Mouse (Mus musculus) hindbrain, embryonic 14.5 days (tissue): Measurements from ENCODE around the gene Arpc1b. TPM values are rescaled to one million over a fixed set of nuclear protein-coding genes. Genes with fewer than 3 reads are reported as not detected.
A peak's percentile ranks its signal among the peaks of the same experiment; 100 is the strongest.
"Not testable (repeated sequence)": the region's sequence is repeated elsewhere in the genome, so short reads cannot be mapped to it uniquely, and the experiment has no call there.

Experiments
- ATAC-seq: fragments of 200-750 bp; cut with Nextera tagmentation; 2 replicates; pipeline ENCODE4 v1.8.0; 2017; ENCODE audit warnings: moderate number of reproducible peaks, mild to moderate bottlenecking, moderate TSS enrichment, moderate library complexity; ENCODE audit not compliant: low FRiP score
- DNase-seq: peaks from one replicate; pipeline ENCODE4 v3.0.0-alpha.2; 2015; ENCODE audit warnings: low spot score
- H3K27ac ChIP-seq: fragments of 300-500 bp; sonication (generic); 2 replicates; pipeline ENCODE4 v1.5.1; 2014; ENCODE audit warnings: mild to moderate bottlenecking, moderate library complexity
- H3K27me3 ChIP-seq: fragments of 300-500 bp; sonication (generic); 2 replicates; pipeline ENCODE4 v1.6.1; 2014; ENCODE audit warnings: mild to moderate bottlenecking, low read length, mixed read lengths; ENCODE audit not compliant: control insufficient read depth, insufficient read depth
- H3K36me3 ChIP-seq: fragments of 300-500 bp; sonication (generic); replicated peaks from 2 replicates; pipeline ENCODE4 v1.6.1; 2014; ENCODE audit not compliant: control insufficient read depth, insufficient read depth
- H3K4me1 ChIP-seq: fragments of 300-500 bp; sonication (generic); replicated peaks from 2 replicates; pipeline ENCODE4 v1.6.1; 2014; ENCODE audit warnings: antibody characterized with exemption, low read length, mixed read lengths; ENCODE audit not compliant: control insufficient read depth, insufficient read depth
- H3K4me2 ChIP-seq: fragments of 300-500 bp; sonication (generic); replicated peaks from 2 replicates; pipeline ENCODE4 v1.6.1; 2014; ENCODE audit warnings: mild to moderate bottlenecking, moderate library complexity
- H3K4me3 ChIP-seq: fragments of 300-500 bp; sonication (generic); replicated peaks from 2 replicates; pipeline ENCODE4 v1.5.1; 2014; ENCODE audit warnings: mild to moderate bottlenecking, low read length
- H3K9ac ChIP-seq: fragments of 300-500 bp; sonication (generic); 2 replicates; pipeline ENCODE4 v1.6.1; 2014
- H3K9me3 ChIP-seq: fragments of 300-500 bp; sonication (generic); 2 replicates; pipeline ENCODE4 v1.6.1; 2016; ENCODE audit warnings: low read length; ENCODE audit not compliant: control insufficient read depth
- WGBS: fragments of 180-500 bp; shearing (Covaris S2); extraction: QIAGEN DNeasy Blood & Tissue Kit; methylation state at CpG from one replicate; pipeline ENCODE4 v1.1.7; 2014; 5-methylcytosine and 5-hydroxymethylcytosine counted together
- polyA plus RNA-seq: library from polyadenylated mRNA; unstranded; fragments of >200 nt; fragmentation: Nextera tagmentation; extraction: Ambion mirVana; gene quantifications from 2 replicates; pipeline ENCODE4 v1.2.1, GENCODE M21; 2014

The Arpc1b gene
- polyA plus RNA-seq: 44.2 and 51.8 TPM in 2 replicates

- ATAC-seq (peak; percentile 18), DNase-seq (peak; percentile 42)
- H3K27me3 ChIP-seq: peaks cover 20% of the 10 kb centered on the region
- H3K9ac ChIP-seq: peak within 1 kb of the TSS; percentile 51
- 2% methylated on average over 32 of the region's 53 CpGs for WGBS
- no peak within 1 kb of the TSS for H3K27ac ChIP-seq
- peak within 1 kb of the TSS; percentile 45 for H3K4me2 ChIP-seq
- no peaks in the 10 kb centered on the region; the same call in 1 of the 2 replicates for H3K4me1 ChIP-seq
- H3K36me3 ChIP-seq: peaks cover 25% of the 10 kb centered on the region
- H3K4me3 ChIP-seq: peak within 1 kb of the TSS; percentile 38
- no peaks in the 10 kb centered on the region for H3K9me3 ChIP-seq
Observed at GRCm38 (mm10) chr5:145114071-145114605, at the start of gene Arpc1b. TSS of gene Arpc1b (plus strand) at chr5:145114215.

DNA sequence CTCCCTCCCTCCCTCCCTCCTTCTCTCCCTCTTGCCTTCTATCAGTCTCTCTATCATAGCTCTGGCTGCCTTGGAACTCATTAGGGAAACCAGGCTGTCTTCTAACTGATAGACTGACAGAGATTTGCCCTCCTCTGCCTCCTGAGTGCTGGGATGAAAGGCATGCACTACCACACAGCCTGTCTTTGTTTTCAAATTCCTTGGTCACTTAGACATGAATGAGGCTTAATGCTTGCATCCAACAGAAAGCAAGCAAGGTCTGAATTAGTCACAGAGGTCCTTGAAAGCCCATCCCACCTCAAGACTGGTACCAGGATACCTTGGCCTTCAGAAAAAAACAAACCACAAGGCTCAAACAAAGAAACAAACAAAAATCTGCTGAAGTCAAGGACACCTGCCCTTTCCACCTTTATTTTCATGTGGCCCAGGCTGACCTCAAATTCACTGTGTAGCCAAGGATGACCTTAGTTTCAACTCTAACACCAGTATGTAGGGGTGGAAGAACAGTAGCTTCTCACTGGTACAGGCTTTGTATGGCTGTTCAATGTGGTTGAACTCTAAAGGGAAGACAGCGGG lies 49.2 kb upstream of the Arpc1b start:
- DNase-seq: no peak
- no peaks in the 10 kb centered on the region for H3K4me1 ChIP-seq
- 86% methylated on average over 1 of the region's 1 CpGs for WGBS
- H3K36me3 ChIP-seq: no peaks in the 10 kb centered on the region
- ATAC-seq: no peak
- no peak overlapping the region for H3K4me2 ChIP-seq
- no peak overlapping the region for H3K27ac ChIP-seq
- no peak overlapping the region for H3K4me3 ChIP-seq
- no peaks in the 10 kb centered on the region for H3K27me3 ChIP-seq
- no peaks in the 10 kb centered on the region for H3K9me3 ChIP-seq
- H3K9ac ChIP-seq: no peak overlapping the region

DNA sequence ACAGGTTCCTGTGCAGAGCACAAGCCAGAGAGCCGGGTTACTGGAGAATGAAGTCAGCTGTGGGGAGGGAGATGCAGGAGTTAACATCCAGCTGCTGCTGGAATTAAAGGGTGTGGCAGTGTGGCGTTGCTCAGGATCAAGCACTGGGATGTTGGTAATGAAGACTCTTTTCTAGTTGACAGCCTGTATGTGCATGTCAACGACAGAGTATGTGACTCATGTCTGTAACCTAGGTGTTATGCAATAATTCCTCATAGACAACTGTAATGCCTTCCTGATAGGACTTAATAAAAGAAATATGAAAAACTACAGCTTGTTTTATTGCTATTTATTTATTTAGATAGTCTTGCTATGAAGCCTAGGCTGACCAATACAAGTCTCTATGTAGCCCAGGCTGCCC lies 45.2 kb upstream of the Arpc1b start:
- Histone ChIP-seq H3K9me3 (no peaks in the 10 kb centered on the region), H3K27ac (no peak overlapping the region), H3K9ac (no peak overlapping the region), H3K4me3 (no peak overlapping the region), H3K4me2 (no peak overlapping the region), H3K27me3 (no peaks in the 10 kb centered on the region), H3K36me3 (no peaks in the 10 kb centered on the region), H3K4me1 (no peaks in the 10 kb centered on the region)
- 64% methylated on average over 3 of the region's 3 CpGs for WGBS
- ATAC-seq (no peak), DNase-seq (no peak)

- no peaks in the 10 kb centered on the region for H3K9me3 ChIP-seq
- H3K27ac ChIP-seq: no peak overlapping the region
- WGBS: under 1% methylated on average over 5 of the region's 5 CpGs
- H3K4me1 ChIP-seq: no peaks in the 10 kb centered on the region
- DNase-seq: peak; percentile 90
- no peaks in the 10 kb centered on the region for H3K27me3 ChIP-seq
- no peak for ATAC-seq
- no peak overlapping the region for H3K4me2 ChIP-seq
- H3K9ac ChIP-seq: no peak overlapping the region
- no peak overlapping the region for H3K4me3 ChIP-seq
- H3K36me3 ChIP-seq: no peaks in the 10 kb centered on the region
Observed at GRCm38 (mm10) chr5:145069707-145070106, 44.3 kb upstream of the Arpc1b start.

DNA sequence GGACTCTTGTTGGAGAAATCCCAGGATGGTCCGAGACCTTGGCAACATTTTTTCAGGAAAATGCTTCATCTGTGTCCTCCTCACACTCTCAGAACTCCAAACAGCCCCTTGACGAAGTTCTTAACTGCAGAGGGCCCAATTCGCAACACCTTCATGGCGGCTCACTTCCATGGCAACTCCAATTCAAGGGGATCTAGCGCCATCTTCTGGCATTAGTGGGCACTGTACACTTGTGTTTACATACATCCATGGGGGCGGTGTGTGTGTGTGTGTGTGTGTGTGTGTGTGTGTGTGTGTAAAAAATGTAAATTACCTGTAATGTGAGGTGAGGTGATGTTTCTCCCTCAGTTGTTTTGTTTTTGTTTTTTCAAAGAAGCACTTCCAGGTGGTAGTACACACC lies 42.7 kb upstream of the Arpc1b start:
- DNase-seq (no peak), ATAC-seq (no peak)
- H3K27me3 ChIP-seq: no peaks in the 10 kb centered on the region
- H3K4me2 ChIP-seq: no peak overlapping the region
- 63% methylated on average over 6 of the region's 6 CpGs for WGBS
- H3K4me3 ChIP-seq: no peak overlapping the region
- H3K27ac ChIP-seq: no peak overlapping the region
- H3K9me3 ChIP-seq: no peaks in the 10 kb centered on the region
- H3K4me1 ChIP-seq: no peaks in the 10 kb centered on the region
- H3K36me3 ChIP-seq: no peaks in the 10 kb centered on the region
- no peak overlapping the region for H3K9ac ChIP-seq

- ATAC-seq (no peak), DNase-seq (no peak)
- H3K4me1 ChIP-seq: no peaks in the 10 kb centered on the region
- H3K36me3 ChIP-seq: no peaks in the 10 kb centered on the region
- no peak overlapping the region for H3K9ac ChIP-seq
- no peak overlapping the region for H3K4me2 ChIP-seq
- 77% methylated on average over 3 of the region's 3 CpGs for WGBS
- no peaks in the 10 kb centered on the region for H3K9me3 ChIP-seq
- no peak overlapping the region for H3K4me3 ChIP-seq
- H3K27me3 ChIP-seq: no peaks in the 10 kb centered on the region
- no peak overlapping the region for H3K27ac ChIP-seq
Observed at GRCm38 (mm10) chr5:145075081-145075480, 38.9 kb upstream of the Arpc1b start.

- Histone ChIP-seq H3K9me3 (no peaks in the 10 kb centered on the region), H3K36me3 (peaks cover 8% of the 10 kb centered on the region; the same call in 1 of the 2 replicates), H3K4me1 (peaks cover 14% of the 10 kb centered on the region), H3K4me2 (no peak overlapping the region), H3K4me3 (no peak overlapping the region), H3K9ac (no peak overlapping the region), H3K27ac (no peak overlapping the region), H3K27me3 (no peaks in the 10 kb centered on the region)
- ATAC-seq: no peak
- DNase-seq: no peak
- WGBS: 96% methylated on average over 10 of the region's 10 CpGs
Observed at GRCm38 (mm10) chr5:145081866-145082613, 32.0 kb upstream of the Arpc1b start.

GRCm38 (mm10) chr5:145083201-145083600 lies 30.8 kb upstream of the Arpc1b start:
- H3K4me1 ChIP-seq: peaks cover 14% of the 10 kb centered on the region
- DNase-seq, H3K27me3 ChIP-seq, H3K9me3 ChIP-seq, H3K36me3 ChIP-seq: not testable (repeated sequence)
- peak overlapping the region; percentile 92 for H3K9ac ChIP-seq
- WGBS: 52% methylated on average over 6 of the region's 6 CpGs
- ATAC-seq: peak; percentile 21; the same call in 1 of the 2 replicates
- peak overlapping the region; percentile 82 for H3K4me3 ChIP-seq
- peak overlapping the region; percentile 94 for H3K27ac ChIP-seq
- peak overlapping the region; percentile 89 for H3K4me2 ChIP-seq

- under 1% methylated on average over 54 of the region's 54 CpGs for WGBS
- H3K9ac ChIP-seq: peak within 1 kb of the TSS; percentile 92
- H3K27me3 ChIP-seq: no peaks in the 10 kb centered on the region
- no peaks in the 10 kb centered on the region for H3K9me3 ChIP-seq
- H3K4me2 ChIP-seq: peak within 1 kb of the TSS; percentile 89
- peaks cover 14% of the 10 kb centered on the region for H3K4me1 ChIP-seq
- ATAC-seq (peak; percentile 97), DNase-seq (peak; percentile 97)
- peak within 1 kb of the TSS; percentile 82 for H3K4me3 ChIP-seq
- peaks cover 8% of the 10 kb centered on the region; the same call in 1 of the 2 replicates for H3K36me3 ChIP-seq
- H3K27ac ChIP-seq: peak within 1 kb of the TSS; percentile 94
Observed at GRCm38 (mm10) chr5:145083632-145084451, 30.2 kb upstream of the Arpc1b start, which contains the start of the genes Arpc1a and Kpna7. TSS of gene Arpc1a (plus strand) at chr5:145083830. TSS of gene Kpna7 (minus strand) at chr5:145084030.
